Mouse (Mus musculus) liver, postnatal 0 days (tissue): ENCODE results near the gene Stk11. TPM values are rescaled to one million over a fixed set of nuclear protein-coding genes. Genes with fewer than 3 reads are reported as not detected.

Experiments
- ATAC-seq: fragments of 200-750 bp; cut with Nextera tagmentation; 2 replicates; pipeline ENCODE4 v1.8.0; 2017; ENCODE audit warnings: mild to moderate bottlenecking, moderate library complexity
- DNase-seq: peaks from one replicate; pipeline ENCODE4 v3.0.0-alpha.2; 2016
- H3K27ac ChIP-seq: fragments of 300-500 bp; sonication (generic); 2 replicates; pipeline ENCODE4 v1.5.1; 2014; ENCODE audit warnings: antibody characterized with exemption, moderate library complexity, mild to moderate bottlenecking, low read depth
- H3K27me3 ChIP-seq: fragments of 300-500 bp; sonication (generic); 2 replicates; pipeline ENCODE4 v1.6.1; 2014; ENCODE audit warnings: low read length, control low read depth, mixed read lengths; ENCODE audit not compliant: insufficient read depth
- H3K36me3 ChIP-seq: fragments of 300-500 bp; sonication (generic); replicated peaks from 2 replicates; pipeline ENCODE4 v1.6.1; 2014; ENCODE audit warnings: mild to moderate bottlenecking, control low read depth, low read length, moderate library complexity, mixed read lengths; ENCODE audit not compliant: insufficient read depth
- H3K4me1 ChIP-seq: fragments of 300-500 bp; sonication (generic); 2 replicates; pipeline ENCODE4 v1.6.1; 2014; ENCODE audit warnings: antibody characterized with exemption, mild to moderate bottlenecking, control low read depth; ENCODE audit not compliant: insufficient read depth
- H3K4me2 ChIP-seq: fragments of 300-500 bp; sonication (generic); 2 replicates; pipeline ENCODE4 v1.6.1; 2014; ENCODE audit warnings: low read depth, mild to moderate bottlenecking, low read length, moderate library complexity, mixed read lengths
- H3K4me3 ChIP-seq: fragments of 300-500 bp; sonication (generic); 2 replicates; pipeline ENCODE4 v1.5.1; 2014; ENCODE audit warnings: low read depth, low read length
- H3K9ac ChIP-seq: fragments of 300-500 bp; sonication (generic); replicated peaks from 2 replicates; pipeline ENCODE4 v1.6.1; 2014; ENCODE audit warnings: mild to moderate bottlenecking, moderate library complexity
- H3K9me3 ChIP-seq: fragments of 300-500 bp; sonication (generic); 2 replicates; pipeline ENCODE4 v1.6.1; 2016; ENCODE audit warnings: mild to moderate bottlenecking, control low read depth, low read length, mixed read lengths
- CTCF ChIP-seq: sonication (generic); IDR thresholded peaks from 2 replicates; pipeline ENCODE4 v1.5.1; 2016; ENCODE audit warnings: antibody characterized with exemption, low read depth
- EP300 ChIP-seq: IDR thresholded peaks from 2 replicates; pipeline ENCODE4 v1.6.1; 2016; ENCODE audit warnings: antibody characterized with exemption, low read depth, mild to moderate bottlenecking
- WGBS: fragments of 180-500 bp; shearing (Covaris S2); extraction: QIAGEN DNeasy Blood & Tissue Kit; methylation state at CpG from one replicate; pipeline ENCODE4 v1.1.7; 2014; ENCODE audit not compliant: insufficient replicate concordance; 5-methylcytosine and 5-hydroxymethylcytosine counted together
- polyA plus RNA-seq: library from polyadenylated mRNA; unstranded; fragments of >200 nt; fragmentation: Nextera tagmentation; extraction: Ambion mirVana; gene quantifications from 2 replicates; pipeline ENCODE4 v1.2.1, GENCODE M21; 2015

The Stk11 gene
- polyA plus RNA-seq, 1 experiment from 2014 or later, result 11.2 TPM

- no peak for TF ChIP-seq CTCF
- TF ChIP-seq EP300, result no peak
Measured at GRCm38 (mm10) chr10:80080396-80081070, 35.1 kb upstream of the Stk11 start.

DNA sequence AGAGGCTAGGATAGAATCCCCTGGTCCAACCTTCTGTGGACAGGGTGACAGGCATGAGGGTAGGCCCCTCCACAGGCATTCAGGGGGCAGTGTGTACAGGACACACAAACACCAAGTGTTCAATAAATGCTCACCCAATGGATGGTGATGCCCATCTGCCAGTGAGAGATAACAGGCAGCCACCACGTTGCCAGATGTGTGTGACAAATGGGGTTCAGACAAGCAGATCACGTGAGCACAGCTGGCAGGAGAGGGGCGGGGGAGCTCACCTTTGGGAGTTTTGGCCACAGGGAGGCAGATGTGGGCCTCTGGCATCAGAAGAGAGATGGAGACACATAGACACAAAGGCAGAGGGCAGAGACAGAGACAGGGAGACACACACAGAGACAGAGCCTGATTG, 34.5 kb upstream of the Stk11 start:
- peak; percentile 83 for DNase-seq
- Histone ChIP-seq H3K36me3 (peaks cover 74% of the 10 kb centered on the region), H3K4me3 (0 out of 2 replicates have a peak overlapping the region, but pooled peaks have one; percentile 0), H3K27me3 (no peaks in the 10 kb centered on the region), H3K9me3 (no peaks in the 10 kb centered on the region), H3K4me1 (peaks cover 23% of the 10 kb centered on the region), H3K4me2 (peak overlapping the region; percentile 56), H3K27ac (peak overlapping the region; percentile 82), H3K9ac (peak overlapping the region; percentile 45)
- WGBS, result 55% methylated on average over 3 of the region's 3 CpGs
- peak; percentile 95 for ATAC-seq
- TF ChIP-seq CTCF, result peak; percentile 84
- TF ChIP-seq EP300, result peak; percentile 87

More at GRCm38 (mm10) chr10:80080396-80081070, 35.1 kb upstream of the Stk11 start:
- Histone ChIP-seq H3K4me2 (peak overlapping the region; percentile 56), H3K27me3 (no peaks in the 10 kb centered on the region), H3K4me3 (0 out of 2 replicates have a peak overlapping the region, but pooled peaks have one; percentile 0), H3K9ac (peak overlapping the region; percentile 45), H3K36me3 (peaks cover 73% of the 10 kb centered on the region), H3K27ac (peak overlapping the region; percentile 82), H3K9me3 (no peaks in the 10 kb centered on the region), H3K4me1 (peaks cover 28% of the 10 kb centered on the region)
- peak; percentile 89 for ATAC-seq
- peak; percentile 82 for DNase-seq
- 54% methylated on average over 16 of the region's 16 CpGs for WGBS

GRCm38 (mm10) chr10:80084817-80085487, 30.7 kb upstream of the Stk11 start:
- H3K9me3 ChIP-seq, result no peaks in the 10 kb centered on the region
- no peak for ATAC-seq
- no peak overlapping the region for H3K9ac ChIP-seq
- no peak overlapping the region for H3K4me2 ChIP-seq
- WGBS, result 76% methylated on average over 9 of the region's 9 CpGs
- no peak overlapping the region for H3K27ac ChIP-seq
- H3K27me3 ChIP-seq, result no peaks in the 10 kb centered on the region
- H3K4me1 ChIP-seq, result peaks cover 35% of the 10 kb centered on the region
- no peak for DNase-seq
- H3K4me3 ChIP-seq, result no peak overlapping the region
- H3K36me3 ChIP-seq, result peaks cover 59% of the 10 kb centered on the region
- no peak for TF ChIP-seq CTCF
- no peak for TF ChIP-seq EP300

DNA sequence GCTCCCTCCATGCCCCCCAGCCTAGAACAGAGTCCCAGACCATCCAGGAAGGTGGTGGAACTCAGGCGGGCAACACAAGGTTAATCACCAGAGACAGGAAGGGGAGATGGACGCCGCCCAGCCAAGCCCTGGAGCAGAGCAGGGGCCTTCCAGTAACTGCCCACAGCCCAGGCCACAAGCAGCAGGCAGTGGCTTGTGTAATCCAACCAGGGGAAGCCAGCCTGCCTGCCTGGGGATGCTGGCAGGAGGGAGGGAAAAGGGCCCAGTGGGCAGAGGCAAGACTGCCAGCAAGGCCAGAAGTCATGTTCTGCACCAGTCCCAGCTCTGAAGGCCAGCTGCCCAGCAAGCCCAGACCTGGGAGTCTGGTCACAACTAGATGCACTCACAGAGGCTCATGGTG, 28.8 kb upstream of the Stk11 start:
- H3K4me1 ChIP-seq, result peaks cover 24% of the 10 kb centered on the region
- ATAC-seq, result peak; percentile 42
- no peak for TF ChIP-seq EP300
- no peak for TF ChIP-seq CTCF
- WGBS, result 45% methylated on average over 3 of the region's 3 CpGs
- peak; percentile 57 for DNase-seq
- H3K4me2 ChIP-seq, result peak overlapping the region; percentile 54
- peak overlapping the region; percentile 76 for H3K27ac ChIP-seq
- H3K9me3 ChIP-seq, result no peaks in the 10 kb centered on the region
- no peaks in the 10 kb centered on the region for H3K27me3 ChIP-seq
- peak overlapping the region; percentile 34; the same call in 1 of the 2 replicates for H3K9ac ChIP-seq
- H3K4me3 ChIP-seq, result no peak overlapping the region
- peaks cover 41% of the 10 kb centered on the region for H3K36me3 ChIP-seq

DNA sequence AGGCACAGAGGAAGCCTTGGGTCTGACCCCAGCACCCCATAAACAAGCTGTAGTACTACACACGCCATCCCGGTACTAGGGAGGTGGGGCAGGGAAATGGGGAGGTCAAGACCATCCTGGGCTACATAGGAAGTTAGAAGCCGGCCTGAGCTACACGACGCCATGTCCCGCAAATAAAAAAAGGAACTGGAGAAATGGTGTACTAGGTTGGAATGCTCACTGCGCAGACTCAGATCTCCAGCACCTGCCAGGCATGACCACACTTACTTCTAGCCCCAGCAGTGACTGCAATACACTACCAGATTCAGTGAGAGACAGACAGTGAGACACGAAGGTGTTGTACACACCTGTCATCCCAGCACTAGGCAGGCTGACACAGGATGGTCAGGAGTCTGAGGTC, 28.1 kb upstream of the Stk11 start:
- Histone ChIP-seq H3K9ac (no peak overlapping the region), H3K36me3 (peaks cover 34% of the 10 kb centered on the region), H3K4me3 (no peak overlapping the region), H3K27ac (peak overlapping the region; percentile 76), H3K9me3 (no peaks in the 10 kb centered on the region), H3K27me3 (no peaks in the 10 kb centered on the region), H3K4me2 (no peak overlapping the region), H3K4me1 (peaks cover 20% of the 10 kb centered on the region)
- TF ChIP-seq EP300 (no peak), CTCF (no peak)
- no peak for ATAC-seq
- WGBS, result 54% methylated on average over 8 of the region's 8 CpGs
- DNase-seq, result no peak

- no peak overlapping the region for H3K4me3 ChIP-seq
- no peak for TF ChIP-seq EP300
- TF ChIP-seq CTCF, result peak; percentile 49
- no peak for DNase-seq
- no peak overlapping the region for H3K4me2 ChIP-seq
- ATAC-seq, result peak; percentile 40; the same call in 1 of the 2 replicates
- H3K9me3 ChIP-seq, result no peaks in the 10 kb centered on the region
- whole genome bisulfite sequencing, result 61% methylated on average over 4 of the region's 4 CpGs
- H3K27ac ChIP-seq, result no peak overlapping the region
- peaks cover 23% of the 10 kb centered on the region for H3K4me1 ChIP-seq
- H3K27me3 ChIP-seq, result no peaks in the 10 kb centered on the region
- H3K36me3 ChIP-seq, result peaks cover 18% of the 10 kb centered on the region
- no peak overlapping the region for H3K9ac ChIP-seq
Measured at GRCm38 (mm10) chr10:80089146-80089545, 26.5 kb upstream of the Stk11 start.
